Mouse (Mus musculus) kidney, embryonic 15.5 days (tissue): ENCODE data around the gene Cnrip1. TPM values are rescaled to one million over a fixed set of nuclear protein-coding genes. Genes with fewer than 3 reads are reported as not detected.
"Not testable (repeated sequence)": the region's sequence is repeated elsewhere in the genome, so short reads cannot be mapped to it uniquely, and the experiment has no call there.

Source experiments
- ATAC-seq: fragments of 200-750 bp; cut with Nextera tagmentation; replicated peaks from 2 replicates; pipeline ENCODE4 v1.8.0; 2017; ENCODE audit warnings: moderate TSS enrichment; ENCODE audit not compliant: low FRiP score
- H3K27ac ChIP-seq: fragments of 300-500 bp; sonication (generic); 2 replicates; pipeline ENCODE4 v1.5.1; 2015; ENCODE audit warnings: mild to moderate bottlenecking, inconsistent platforms
- H3K27me3 ChIP-seq: fragments of 300-500 bp; sonication (generic); 2 replicates; pipeline ENCODE4 v1.6.1; 2015; ENCODE audit warnings: inconsistent platforms
- H3K36me3 ChIP-seq: fragments of 300-500 bp; sonication (generic); 2 replicates; pipeline ENCODE4 v1.6.1; 2015; ENCODE audit warnings: inconsistent platforms
- H3K4me1 ChIP-seq: fragments of 300-500 bp; sonication (generic); 2 replicates; pipeline ENCODE4 v1.6.1; 2015; ENCODE audit warnings: inconsistent platforms
- H3K4me2 ChIP-seq: fragments of 300-500 bp; sonication (generic); 2 replicates; pipeline ENCODE4 v1.6.1; 2015; ENCODE audit warnings: moderate library complexity, mild to moderate bottlenecking, inconsistent platforms
- H3K4me3 ChIP-seq: fragments of 300-500 bp; sonication (generic); replicated peaks from 2 replicates; pipeline ENCODE4 v1.5.1; 2015; ENCODE audit warnings: mild to moderate bottlenecking, inconsistent platforms
- H3K9ac ChIP-seq: fragments of 300-500 bp; sonication (generic); 2 replicates; pipeline ENCODE4 v1.6.1; 2015; ENCODE audit warnings: mild to moderate bottlenecking, inconsistent platforms
- H3K9me3 ChIP-seq: fragments of 300-500 bp; sonication (generic); replicated peaks from 2 replicates; pipeline ENCODE4 v1.6.1; 2016; ENCODE audit warnings: inconsistent platforms
- WGBS: fragments of 180-500 bp; shearing (Covaris S2); methylation state at CpG from one replicate; pipeline ENCODE4 v1.1.7; 2015; ENCODE audit warnings: mixed read lengths; 5-methylcytosine and 5-hydroxymethylcytosine counted together
- polyA plus RNA-seq: library from polyadenylated mRNA; unstranded; fragments of >200 nt; fragmentation: Nextera tagmentation; extraction: Ambion mirVana; gene quantifications from 2 replicates; pipeline ENCODE4 v1.2.1, GENCODE M21; 2015

Gene Cnrip1
- polyA plus RNA-seq, 1 experiment from 2014 or later: 34.2 TPM

DNA sequence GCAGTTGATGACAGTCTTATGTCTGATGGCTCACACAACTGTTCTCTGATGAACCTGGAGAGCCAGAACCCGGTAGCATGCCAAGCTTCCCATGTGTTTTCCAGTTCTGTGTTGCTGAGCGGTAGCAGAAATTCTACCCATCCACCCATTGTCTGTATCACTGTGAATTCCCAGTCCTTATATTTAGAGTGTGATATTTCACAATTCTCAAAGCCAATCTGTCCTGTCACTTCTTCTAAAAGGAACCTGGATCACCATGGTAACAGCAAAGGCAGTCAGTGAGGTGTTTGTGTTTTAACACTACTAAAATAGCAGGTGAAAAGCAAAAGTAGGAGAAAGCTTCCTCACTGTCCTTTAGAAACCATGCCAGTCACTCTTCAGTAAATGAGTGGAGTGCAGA, 5.6 kb upstream of the Cnrip1 start:
- Histone ChIP-seq H3K4me1 (no peaks in the 10 kb centered on the region), H3K9me3 (no peaks in the 10 kb centered on the region), H3K4me3 (no peak overlapping the region), H3K36me3 (no peaks in the 10 kb centered on the region), H3K4me2 (no peak overlapping the region), H3K27me3 (no peaks in the 10 kb centered on the region), H3K27ac (no peak overlapping the region), H3K9ac (no peak overlapping the region)
- WGBS: 92% methylated on average over 2 of the region's 2 CpGs
- no peak for ATAC-seq

DNA sequence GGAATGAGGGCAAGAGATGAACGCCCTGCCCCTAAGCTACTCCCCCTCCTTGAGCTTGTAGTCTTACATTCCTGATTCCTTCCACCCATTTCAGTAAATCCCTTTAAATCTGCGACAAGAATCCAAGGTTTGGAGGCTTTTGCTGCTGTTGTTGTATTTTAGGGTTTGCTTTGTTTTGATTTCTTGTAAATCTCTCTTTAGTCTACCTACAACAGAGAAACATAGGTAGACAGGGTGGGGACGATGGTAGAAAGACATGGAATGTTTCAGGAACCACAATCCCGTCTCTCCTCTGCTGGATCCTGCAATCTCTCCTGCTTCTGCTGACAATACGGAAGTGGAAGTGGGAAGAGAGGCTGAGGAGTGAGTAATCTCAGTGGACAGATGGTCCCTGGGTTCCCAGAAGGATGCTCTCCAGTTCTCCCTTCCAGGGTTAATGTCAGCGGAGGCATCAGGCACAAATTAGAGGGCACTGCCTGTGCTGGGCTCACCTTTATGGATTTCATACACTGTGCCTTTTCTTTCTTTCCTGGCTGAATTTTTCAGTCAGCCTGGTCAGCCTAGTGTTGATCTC, 1.2 kb downstream of the Cnrip1 start:
- peak overlapping the region; percentile 86 for H3K27ac ChIP-seq

DNA sequence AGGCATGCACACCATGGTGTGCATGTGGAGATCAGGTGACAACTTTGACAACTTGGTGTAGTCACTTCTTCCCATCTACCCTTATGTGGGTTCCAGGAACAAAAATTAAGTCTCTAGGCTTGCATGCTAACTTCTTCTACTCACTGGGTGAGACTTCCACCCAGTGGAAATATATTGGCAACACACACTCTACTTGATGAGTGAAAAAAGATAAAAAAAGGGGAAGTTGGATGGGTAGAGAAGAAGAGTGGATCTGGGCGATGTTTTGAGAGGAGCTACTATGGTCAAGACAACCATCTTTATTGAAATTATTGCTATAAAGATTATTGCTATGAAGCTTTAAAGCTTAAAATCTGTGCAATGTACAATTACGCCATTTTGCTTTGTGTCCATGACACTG, 18.0 kb downstream of the Cnrip1 start:
- H3K36me3 ChIP-seq, H3K4me3 ChIP-seq, H3K9me3 ChIP-seq, H3K9ac ChIP-seq, H3K27ac ChIP-seq, H3K4me1 ChIP-seq, H3K27me3 ChIP-seq, ATAC-seq, H3K4me2 ChIP-seq: not testable (repeated sequence)
- 92% methylated on average over 2 of the region's 2 CpGs for WGBS

More for the DNA sequence above, 1.2 kb downstream of the Cnrip1 start:
- H3K4me1 ChIP-seq: peaks cover 15% of the 10 kb centered on the region
- H3K4me2 ChIP-seq: peak overlapping the region; percentile 79
- no peaks in the 10 kb centered on the region for H3K9me3 ChIP-seq
- WGBS: 10% methylated on average over 6 of the region's 6 CpGs
- ATAC-seq: no peak
- H3K9ac ChIP-seq: peak overlapping the region; percentile 66
- H3K4me3 ChIP-seq: peak overlapping the region; percentile 62
- no peaks in the 10 kb centered on the region for H3K27me3 ChIP-seq
- no peaks in the 10 kb centered on the region; the same call in 1 of the 2 replicates for H3K36me3 ChIP-seq

DNA sequence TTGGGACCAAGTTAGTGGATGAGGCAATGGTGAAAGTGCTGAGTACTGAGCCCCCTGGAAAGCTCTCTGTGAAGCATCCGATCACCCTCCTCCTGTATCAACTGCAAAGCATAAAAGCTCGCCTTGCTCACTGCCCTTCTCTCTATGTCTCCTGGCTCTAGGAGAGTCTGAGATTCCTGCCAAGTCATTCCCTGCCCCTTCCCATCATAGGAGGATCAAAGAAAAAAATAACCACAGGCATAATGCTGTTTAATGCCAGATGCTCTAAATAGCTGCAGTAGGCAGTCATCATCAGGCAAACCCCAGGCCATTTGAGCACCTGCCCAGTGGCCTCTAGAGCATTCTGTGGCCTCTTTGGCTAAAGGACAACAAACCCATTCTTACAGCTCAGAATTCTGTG, 24.3 kb downstream of the Cnrip1 start:
- no peaks in the 10 kb centered on the region for H3K27me3 ChIP-seq
- H3K36me3 ChIP-seq: 0 out of 2 replicates have a peak, but pooled peaks cover 6% of the 10 kb centered on the region
- no peak overlapping the region for H3K27ac ChIP-seq
- ATAC-seq: no peak
- no peaks in the 10 kb centered on the region for H3K9me3 ChIP-seq
- no peaks in the 10 kb centered on the region for H3K4me1 ChIP-seq
- H3K9ac ChIP-seq: no peak overlapping the region
- H3K4me3 ChIP-seq: no peak overlapping the region
- WGBS: 98% methylated on average over 2 of the region's 2 CpGs
- H3K4me2 ChIP-seq: no peak overlapping the region

DNA sequence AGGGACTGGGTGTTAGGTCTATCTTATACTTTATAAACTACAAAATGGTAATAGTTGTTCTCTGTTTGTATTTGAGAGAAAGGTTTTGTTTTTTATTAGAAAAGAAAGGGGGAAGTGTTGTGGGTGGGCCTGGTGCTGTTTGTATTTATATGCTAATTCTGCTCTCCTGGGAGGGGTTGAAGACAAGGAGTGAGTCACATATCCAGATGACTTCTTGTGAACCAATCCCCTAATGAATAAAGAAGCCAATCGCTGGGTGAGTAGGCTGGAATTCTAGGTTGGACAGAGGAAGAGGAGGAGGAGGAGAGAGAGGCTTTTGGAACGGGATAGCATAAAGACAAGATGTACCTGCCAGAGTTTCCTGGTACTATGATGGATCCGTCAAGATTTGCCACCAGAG, 30.7 kb downstream of the Cnrip1 start:
- H3K4me1 ChIP-seq: peaks cover 7% of the 10 kb centered on the region; the same call in 1 of the 2 replicates
- no peaks in the 10 kb centered on the region for H3K27me3 ChIP-seq
- WGBS: 57% methylated on average over 3 of the region's 3 CpGs
- H3K9ac ChIP-seq: no peak overlapping the region
- no peak overlapping the region for H3K27ac ChIP-seq
- H3K4me3 ChIP-seq: no peak overlapping the region
- ATAC-seq: no peak
- H3K9me3 ChIP-seq: no peaks in the 10 kb centered on the region
- H3K4me2 ChIP-seq: no peak overlapping the region
- 0 out of 2 replicates have a peak, but pooled peaks cover 6% of the 10 kb centered on the region for H3K36me3 ChIP-seq

DNA sequence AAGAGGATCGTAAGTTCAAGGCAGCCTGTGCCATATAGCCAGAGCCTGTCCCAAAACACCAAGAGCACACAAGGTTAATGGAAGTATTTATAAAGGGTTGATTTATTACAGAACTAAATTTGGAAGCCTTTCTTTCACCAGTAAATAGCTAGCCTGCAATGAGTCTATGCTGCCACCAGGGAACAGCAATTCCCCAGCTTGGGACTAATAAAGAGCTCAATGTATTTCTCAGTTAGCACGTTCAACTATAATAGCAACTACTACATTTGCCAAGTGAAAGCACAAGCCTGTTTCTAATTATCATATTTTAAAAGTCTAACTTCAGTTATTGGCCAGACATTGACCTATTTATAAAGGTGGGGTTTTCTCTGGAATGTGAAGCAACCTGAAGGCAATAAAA, 31.6 kb downstream of the Cnrip1 start:
- Histone ChIP-seq H3K4me1 (peaks cover 7% of the 10 kb centered on the region; the same call in 1 of the 2 replicates), H3K36me3 (0 out of 2 replicates have a peak, but pooled peaks cover 6% of the 10 kb centered on the region), H3K9me3 (no peaks in the 10 kb centered on the region), H3K9ac (no peak overlapping the region), H3K27me3 (no peaks in the 10 kb centered on the region), H3K4me2 (no peak overlapping the region), H3K4me3 (no peak overlapping the region), H3K27ac (no peak overlapping the region)
- 37% methylated on average over 2 of the region's 2 CpGs for WGBS
- peak; percentile 53 for ATAC-seq

DNA sequence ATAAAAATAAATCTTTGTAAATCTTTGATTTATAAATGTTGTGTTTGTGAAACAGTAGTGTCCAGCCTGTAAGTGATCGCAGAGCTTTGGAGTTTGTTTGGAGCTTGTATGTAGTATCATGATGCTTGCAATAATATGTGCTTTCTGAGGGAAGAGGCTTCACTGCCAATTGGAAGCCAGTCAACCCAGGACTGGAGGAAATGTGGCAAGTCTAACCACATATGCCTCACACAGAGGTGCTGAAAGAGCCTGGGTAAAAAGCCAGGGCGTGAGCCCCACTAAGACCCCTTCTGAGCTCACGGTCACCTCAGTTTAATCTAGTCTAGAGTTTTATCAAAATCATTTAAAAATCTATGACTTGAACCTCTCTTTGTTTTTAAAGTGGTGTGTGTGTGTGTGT, 32.1 kb downstream of the Cnrip1 start:
- WGBS: 89% methylated on average over 3 of the region's 3 CpGs
- no peak for ATAC-seq
- peaks cover 7% of the 10 kb centered on the region; the same call in 1 of the 2 replicates for H3K4me1 ChIP-seq

DNA sequence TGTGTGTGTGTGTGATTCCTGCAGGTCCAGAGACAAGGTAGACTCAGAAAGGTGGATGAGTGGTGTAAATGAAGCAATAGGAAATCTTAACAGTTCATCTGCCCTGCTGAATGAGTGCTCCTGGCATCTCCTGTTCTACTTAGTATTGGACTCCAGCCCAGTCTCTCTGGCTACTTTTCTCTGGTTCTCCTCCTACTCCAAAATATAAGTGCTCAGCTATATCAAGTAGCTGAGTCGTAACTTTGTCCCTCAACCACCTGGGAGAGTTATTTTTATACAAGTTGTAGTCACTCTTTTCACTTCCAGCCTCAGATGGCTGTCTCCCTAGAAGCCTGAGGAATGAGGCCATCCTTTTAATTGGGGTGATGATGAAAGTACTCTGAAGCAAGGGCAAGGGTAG, 32.5 kb downstream of the Cnrip1 start:
- no peak overlapping the region for H3K27ac ChIP-seq
- no peak overlapping the region for H3K4me2 ChIP-seq
- ATAC-seq: no peak
- 29% methylated on average over 1 of the region's 1 CpGs for WGBS
- H3K4me3 ChIP-seq: no peak overlapping the region
- no peak overlapping the region for H3K9ac ChIP-seq
- no peaks in the 10 kb centered on the region for H3K9me3 ChIP-seq
- H3K36me3 ChIP-seq: no peaks in the 10 kb centered on the region
- no peaks in the 10 kb centered on the region for H3K27me3 ChIP-seq
- H3K4me1 ChIP-seq: peaks cover 7% of the 10 kb centered on the region; the same call in 1 of the 2 replicates

More for the DNA sequence above, 32.1 kb downstream of the Cnrip1 start:
- Histone ChIP-seq H3K9me3 (no peaks in the 10 kb centered on the region), H3K27me3 (no peaks in the 10 kb centered on the region), H3K36me3 (0 out of 2 replicates have a peak, but pooled peaks cover 4% of the 10 kb centered on the region), H3K4me3 (no peak overlapping the region), H3K9ac (no peak overlapping the region), H3K27ac (no peak overlapping the region), H3K4me2 (no peak overlapping the region)

DNA sequence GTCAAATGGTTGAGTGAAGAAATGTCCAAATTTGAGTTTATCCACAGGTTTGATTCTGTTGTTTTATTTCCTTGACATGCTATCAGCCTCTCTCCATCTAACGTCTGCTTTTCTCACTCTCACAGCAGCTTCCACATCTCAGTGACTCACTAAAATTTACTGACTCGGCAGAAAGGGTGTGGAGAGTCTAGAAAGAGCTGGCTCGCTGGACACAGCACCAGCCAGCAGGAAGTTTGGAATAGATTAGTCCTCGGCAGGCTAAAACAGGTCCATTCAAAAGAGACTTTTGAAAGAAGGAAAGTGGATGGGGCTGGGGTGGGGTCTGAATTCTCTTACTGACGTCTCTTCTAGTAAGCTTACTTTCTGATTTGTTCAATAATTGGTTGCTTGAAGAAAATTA, 34.7 kb downstream of the Cnrip1 start:
- H3K4me1 ChIP-seq: peaks cover 7% of the 10 kb centered on the region; the same call in 1 of the 2 replicates
- no peaks in the 10 kb centered on the region for H3K9me3 ChIP-seq
- no peaks in the 10 kb centered on the region for H3K27me3 ChIP-seq
- peak; percentile 60 for ATAC-seq
- no peaks in the 10 kb centered on the region for H3K36me3 ChIP-seq
- H3K27ac ChIP-seq: no peak overlapping the region
- 7% methylated on average over 5 of the region's 5 CpGs for WGBS
- H3K4me2 ChIP-seq: no peak overlapping the region
- H3K9ac ChIP-seq: no peak overlapping the region
- no peak overlapping the region for H3K4me3 ChIP-seq

DNA sequence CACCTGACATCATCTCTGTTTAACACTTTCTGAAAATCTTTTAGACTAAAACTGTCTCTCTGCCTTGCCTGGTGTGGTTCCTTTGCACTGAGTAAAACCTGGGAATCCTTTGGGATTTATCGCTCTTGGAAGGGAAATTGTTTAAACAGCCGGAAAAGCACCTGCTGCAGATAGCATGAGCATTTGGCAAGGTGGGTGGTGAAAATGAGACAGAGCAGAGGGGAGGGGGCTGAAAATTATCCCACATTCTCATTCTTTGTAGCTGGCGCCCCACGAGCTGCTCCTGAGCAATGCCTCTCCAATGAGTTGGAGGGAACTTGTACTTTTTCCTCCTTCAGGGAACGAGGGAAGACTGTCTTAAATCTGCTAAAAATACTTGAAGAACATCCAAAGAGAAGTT, 55.5 kb downstream of the Cnrip1 start:
- Histone ChIP-seq H3K9ac (no peak overlapping the region), H3K36me3 (no peaks in the 10 kb centered on the region), H3K4me3 (no peak overlapping the region), H3K9me3 (no peaks in the 10 kb centered on the region), H3K27ac (no peak overlapping the region), H3K4me2 (no peak overlapping the region), H3K4me1 (no peaks in the 10 kb centered on the region), H3K27me3 (no peaks in the 10 kb centered on the region)
- ATAC-seq: no peak
- 78% methylated on average over 5 of the region's 5 CpGs for WGBS

DNA sequence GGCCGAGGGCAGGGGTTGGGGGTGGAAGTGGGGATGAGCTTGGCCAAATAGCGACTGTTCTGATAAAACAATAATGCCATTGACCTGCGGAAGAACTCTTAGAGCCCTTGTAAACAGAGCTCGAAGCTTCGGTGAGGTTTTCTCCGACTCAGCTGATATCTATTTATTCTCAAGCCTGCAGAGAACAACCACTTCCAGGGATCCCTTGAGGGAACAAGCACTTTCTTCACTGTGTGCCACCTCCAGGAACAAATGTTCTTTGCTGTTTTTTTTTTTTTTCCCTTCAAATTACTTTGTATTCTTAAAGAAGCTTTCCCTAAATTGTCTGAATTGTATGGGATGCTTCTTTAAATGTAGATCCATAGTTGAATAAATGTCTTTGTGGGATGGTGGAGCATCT, 56.0 kb downstream of the Cnrip1 start:
- Histone ChIP-seq H3K27ac (no peak overlapping the region), H3K4me2 (no peak overlapping the region), H3K4me1 (no peaks in the 10 kb centered on the region), H3K27me3 (no peaks in the 10 kb centered on the region), H3K36me3 (no peaks in the 10 kb centered on the region), H3K4me3 (no peak overlapping the region), H3K9ac (no peak overlapping the region), H3K9me3 (no peaks in the 10 kb centered on the region)
- WGBS: 64% methylated on average over 6 of the region's 6 CpGs
- no peak for ATAC-seq

DNA sequence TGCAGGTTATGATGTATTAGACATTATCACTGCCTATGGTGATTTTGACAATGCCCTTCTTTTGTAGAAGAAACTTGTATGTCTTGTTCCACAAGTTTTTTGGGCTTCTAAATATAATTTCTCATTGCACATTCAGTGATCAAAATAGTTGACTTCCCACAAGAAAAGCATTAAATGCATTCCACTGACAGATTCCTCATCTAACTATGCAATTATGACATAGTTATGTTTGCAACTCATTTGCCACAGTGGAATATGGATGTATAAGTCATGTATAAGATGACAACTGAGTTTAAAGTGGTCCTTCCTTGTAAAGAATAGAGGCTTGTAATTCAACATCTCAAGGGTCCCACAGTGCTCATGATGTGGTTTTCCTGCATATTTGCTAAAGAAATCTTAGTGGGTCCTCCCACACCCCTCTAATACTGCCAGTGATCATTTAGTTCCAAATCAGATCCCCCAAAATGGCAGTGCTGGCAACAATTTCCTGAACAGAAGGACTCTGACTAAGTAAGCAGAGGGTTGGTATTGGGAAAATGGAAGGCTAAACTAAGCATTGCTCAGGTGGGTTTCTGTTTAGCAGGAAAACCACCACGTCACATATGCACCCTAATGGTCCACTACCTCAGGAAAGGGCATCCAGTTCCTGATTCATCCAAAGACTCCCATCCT, 61.2 kb downstream of the Cnrip1 start:
- ATAC-seq: no peak
- no peak overlapping the region for H3K4me3 ChIP-seq
- H3K4me1 ChIP-seq: no peaks in the 10 kb centered on the region
- H3K4me2 ChIP-seq: no peak overlapping the region
- H3K9ac ChIP-seq: no peak overlapping the region
- no peaks in the 10 kb centered on the region for H3K36me3 ChIP-seq
- WGBS: 70% methylated on average over 1 of the region's 1 CpGs
- no peaks in the 10 kb centered on the region for H3K27me3 ChIP-seq
- no peak overlapping the region for H3K27ac ChIP-seq
- no peaks in the 10 kb centered on the region for H3K9me3 ChIP-seq
